Mouse (Mus musculus) megakaryocyte, embryonic 14.5 days (primary cell): ENCODE results near the gene Tbcd.

Source experiments
- FLI1 ChIP-seq: IDR thresholded peaks from 2 replicates; pipeline ENCODE4 v1.6.1; 2012; ENCODE audit warnings: low read length, inconsistent platforms, mixed read lengths
- GATA1 ChIP-seq: IDR thresholded peaks from 3 replicates; pipeline ENCODE4 v1.6.1; 2012; ENCODE audit warnings: mixed read lengths, low read length, inconsistent platforms, borderline replicate concordance

GRCm38 (mm10) chr11:121451216-121451726 lies 478 bp upstream of the Tbcd start:
- no peak for TF ChIP-seq GATA1
- no peak for TF ChIP-seq FLI1
